Mouse (Mus musculus): ENCODE measurements around the gene 2700097O09Rik. TPM values are rescaled to one million over a fixed set of nuclear protein-coding genes. Genes with fewer than 3 reads are reported as not detected.

The 2700097O09Rik gene
- polyA plus RNA-seq, 1 experiment from 2014 or later, result 33.0 TPM

GRCm38 (mm10) chr12:55053267-55053666 lies 26.6 kb downstream of the 2700097O09Rik start:
- no peak overlapping the region for H3K9ac ChIP-seq (ENCODE audit: low read depth, low read length)
- H3K4me2 ChIP-seq (replicated peaks; ENCODE audit: low read depth, low read length), result no peak overlapping the region
- H3K36me3 ChIP-seq (ENCODE audit: control insufficient read depth, insufficient read depth, low read length), result no peaks in the 10 kb centered on the region
- no peak overlapping the region for H3K4me3 ChIP-seq (ENCODE audit: low read depth, low read length)
- H3K27me3 ChIP-seq (ENCODE audit: control insufficient read depth, insufficient read depth, low read length), result no peaks in the 10 kb centered on the region
- WGBS, result 91% methylated on average over 7 of the region's 7 CpGs
- DNase-seq (ENCODE audit: low spot score), result no peak
- no peak for ATAC-seq (ENCODE audit: low FRiP score)
- no peaks in the 10 kb centered on the region for H3K9me3 ChIP-seq (ENCODE audit: control insufficient read depth, low read length)
- H3K4me1 ChIP-seq (replicated peaks; ENCODE audit: control insufficient read depth, insufficient read depth, low read length), result no peaks in the 10 kb centered on the region
- H3K27ac ChIP-seq (ENCODE audit: low read depth, low read length), result no peak overlapping the region

DNA sequence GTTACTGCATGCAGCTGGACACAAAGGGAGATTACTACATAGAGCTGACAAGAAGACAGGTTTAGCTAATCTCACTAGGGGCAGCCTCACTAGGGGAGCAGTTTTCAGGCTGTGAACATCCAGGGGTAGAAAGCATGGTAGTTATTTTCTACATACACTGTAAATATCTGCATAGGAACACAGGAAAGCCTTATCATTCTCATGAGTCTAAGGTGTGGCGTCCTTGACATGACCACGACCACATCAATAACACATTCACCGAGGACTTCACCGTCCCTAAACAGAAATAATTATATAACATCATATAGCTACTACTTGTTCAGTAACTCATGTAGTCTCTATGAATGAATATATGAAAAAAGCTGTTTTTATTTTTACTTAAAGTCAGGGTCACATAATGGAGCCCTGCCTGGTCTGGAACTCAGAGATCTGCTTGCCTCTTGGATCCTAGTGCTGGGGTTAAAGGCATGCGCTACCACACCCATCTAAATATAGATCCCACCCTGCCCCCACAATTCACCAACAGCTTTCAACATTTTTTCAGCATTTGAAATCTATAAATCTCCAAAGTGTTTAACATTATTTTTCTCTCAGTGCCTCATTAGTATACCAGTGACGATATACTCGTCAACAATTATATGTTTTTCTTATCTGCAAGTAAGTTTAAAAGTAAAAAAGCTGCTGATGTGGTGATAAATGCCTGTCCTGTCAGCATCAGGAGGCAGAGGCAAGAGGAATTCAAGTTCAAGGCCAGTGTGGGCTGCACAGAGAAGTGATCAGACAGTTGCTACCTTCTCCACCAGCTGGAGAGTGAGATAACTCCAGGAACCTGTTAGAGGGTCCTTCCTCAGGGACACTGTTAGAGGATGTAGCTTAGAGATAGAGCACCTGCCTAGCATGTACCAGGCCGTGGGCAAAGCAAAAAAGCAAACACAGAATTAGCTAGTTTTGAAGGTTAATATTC lies 28.4 kb downstream of the 2700097O09Rik start:
- H3K36me3 ChIP-seq (ENCODE audit: control insufficient read depth, insufficient read depth, low read length), result no peaks in the 10 kb centered on the region

GRCm38 (mm10) chr12:55049731-55050353 lies 30.1 kb downstream of the 2700097O09Rik start:
- Histone ChIP-seq H3K27me3 (ENCODE audit: control insufficient read depth, insufficient read depth, low read length) (no peaks in the 10 kb centered on the region), H3K9ac (ENCODE audit: low read depth, low read length) (no peak overlapping the region), H3K9me3 (ENCODE audit: control insufficient read depth, low read length) (no peaks in the 10 kb centered on the region), H3K27ac (ENCODE audit: low read depth, low read length) (no peak overlapping the region), H3K4me2 (replicated peaks; ENCODE audit: low read depth, low read length) (no peak overlapping the region), H3K4me3 (ENCODE audit: low read depth, low read length) (no peak overlapping the region), H3K36me3 (ENCODE audit: control insufficient read depth, insufficient read depth, low read length) (no peaks in the 10 kb centered on the region), H3K4me1 (replicated peaks; ENCODE audit: control insufficient read depth, insufficient read depth, low read length) (no peaks in the 10 kb centered on the region)
- DNase-seq (ENCODE audit: low spot score) (no peak), ATAC-seq (ENCODE audit: low FRiP score) (no peak)
- WGBS, result 90% methylated on average over 8 of the region's 8 CpGs

More for the DNA sequence above, 28.4 kb downstream of the 2700097O09Rik start:
- DNase-seq (ENCODE audit: low spot score), result no peak
- Histone ChIP-seq H3K27me3 (ENCODE audit: control insufficient read depth, insufficient read depth, low read length) (no peaks in the 10 kb centered on the region), H3K9ac (ENCODE audit: low read depth, low read length) (no peak overlapping the region), H3K4me2 (replicated peaks; ENCODE audit: low read depth, low read length) (no peak overlapping the region), H3K27ac (ENCODE audit: low read depth, low read length) (no peak overlapping the region), H3K9me3 (ENCODE audit: control insufficient read depth, low read length) (no peaks in the 10 kb centered on the region), H3K4me1 (replicated peaks; ENCODE audit: control insufficient read depth, insufficient read depth, low read length) (no peaks in the 10 kb centered on the region), H3K4me3 (ENCODE audit: low read depth, low read length) (no peak overlapping the region)
- WGBS, result 89% methylated on average over 8 of the region's 8 CpGs
- ATAC-seq (ENCODE audit: low FRiP score), result no peak

GRCm38 (mm10) chr12:55041011-55041410 lies 38.9 kb downstream of the 2700097O09Rik start:
- Histone ChIP-seq H3K27me3 (ENCODE audit: control insufficient read depth, insufficient read depth, low read length) (no peaks in the 10 kb centered on the region), H3K27ac (ENCODE audit: low read depth, low read length) (no peak overlapping the region), H3K9me3 (ENCODE audit: control insufficient read depth, low read length) (no peaks in the 10 kb centered on the region), H3K9ac (ENCODE audit: low read depth, low read length) (no peak overlapping the region), H3K4me3 (ENCODE audit: low read depth, low read length) (no peak overlapping the region), H3K4me1 (replicated peaks; ENCODE audit: control insufficient read depth, insufficient read depth, low read length) (no peaks in the 10 kb centered on the region), H3K4me2 (replicated peaks; ENCODE audit: low read depth, low read length) (no peak overlapping the region), H3K36me3 (ENCODE audit: control insufficient read depth, insufficient read depth, low read length) (no peaks in the 10 kb centered on the region)
- no peak for DNase-seq (ENCODE audit: low spot score)
- no peak for ATAC-seq (ENCODE audit: low FRiP score)
- 81% methylated on average over 15 of the region's 15 CpGs for WGBS

DNA sequence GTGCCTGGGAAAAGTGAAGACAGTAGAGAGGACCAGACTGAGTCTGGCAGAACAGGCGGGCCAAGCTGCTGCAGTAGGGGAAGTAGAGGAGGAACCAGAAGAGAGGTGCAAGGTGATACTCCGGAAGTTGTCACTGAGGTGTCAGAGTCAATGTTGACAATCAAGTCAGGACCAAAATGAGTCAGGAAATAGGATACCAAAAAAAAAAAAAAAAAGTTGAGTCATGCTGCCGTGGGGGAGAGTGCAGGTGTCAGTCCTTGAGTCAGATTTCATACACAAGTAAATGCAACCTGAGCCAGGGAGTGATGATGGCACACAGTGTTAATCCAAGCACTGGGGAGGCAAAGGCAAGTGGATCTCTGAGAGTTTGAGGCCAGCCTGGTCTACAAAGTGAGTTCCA lies 52.8 kb downstream of the 2700097O09Rik start:
- DNase-seq (ENCODE audit: low spot score) (no peak), ATAC-seq (ENCODE audit: low FRiP score) (no peak)
- H3K4me3 ChIP-seq (ENCODE audit: low read depth, low read length), result no peak overlapping the region
- H3K27me3 ChIP-seq (ENCODE audit: control insufficient read depth, insufficient read depth, low read length), result no peaks in the 10 kb centered on the region
- H3K9me3 ChIP-seq (ENCODE audit: control insufficient read depth, low read length), result no peaks in the 10 kb centered on the region
- H3K36me3 ChIP-seq (ENCODE audit: control insufficient read depth, insufficient read depth, low read length), result no peaks in the 10 kb centered on the region
- 72% methylated on average over 3 of the region's 3 CpGs for WGBS
- H3K4me1 ChIP-seq (replicated peaks; ENCODE audit: control insufficient read depth, insufficient read depth, low read length), result no peaks in the 10 kb centered on the region
- H3K27ac ChIP-seq (ENCODE audit: low read depth, low read length), result no peak overlapping the region
- H3K4me2 ChIP-seq (replicated peaks; ENCODE audit: low read depth, low read length), result no peak overlapping the region
- no peak overlapping the region for H3K9ac ChIP-seq (ENCODE audit: low read depth, low read length)

DNA sequence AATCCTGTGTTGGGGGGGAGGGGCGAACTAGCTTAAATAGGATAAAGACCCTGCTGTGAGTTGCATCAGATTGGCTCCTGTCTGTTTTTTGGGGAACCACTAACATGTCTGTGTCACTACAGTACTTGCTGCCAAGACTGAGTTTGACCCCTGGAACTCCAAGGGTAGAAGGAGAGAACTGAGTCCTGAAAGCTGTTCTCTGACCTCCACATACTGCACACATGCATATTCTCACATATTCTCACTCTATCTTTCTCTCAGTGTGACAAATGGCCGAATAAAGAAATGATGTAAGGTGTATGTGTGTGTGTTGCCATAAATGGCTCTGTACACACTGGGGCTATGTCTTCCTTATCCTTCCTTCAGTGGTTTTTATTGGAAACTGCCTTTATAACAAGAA lies 56.6 kb downstream of the 2700097O09Rik start:
- no peaks in the 10 kb centered on the region for H3K4me1 ChIP-seq (replicated peaks; ENCODE audit: control insufficient read depth, insufficient read depth, low read length)
- no peak overlapping the region for H3K4me2 ChIP-seq (replicated peaks; ENCODE audit: low read depth, low read length)
- H3K36me3 ChIP-seq (ENCODE audit: control insufficient read depth, insufficient read depth, low read length), result no peaks in the 10 kb centered on the region
- H3K9ac ChIP-seq (ENCODE audit: low read depth, low read length), result no peak overlapping the region
- no peak for ATAC-seq (ENCODE audit: low FRiP score)
- no peaks in the 10 kb centered on the region for H3K9me3 ChIP-seq (ENCODE audit: control insufficient read depth, low read length)
- WGBS, result 73% methylated on average over 2 of the region's 2 CpGs
- H3K27ac ChIP-seq (ENCODE audit: low read depth, low read length), result no peak overlapping the region
- no peak for DNase-seq (ENCODE audit: low spot score)
- no peaks in the 10 kb centered on the region for H3K27me3 ChIP-seq (ENCODE audit: control insufficient read depth, insufficient read depth, low read length)
- H3K4me3 ChIP-seq (ENCODE audit: low read depth, low read length), result no peak overlapping the region

GRCm38 (mm10) chr12:55019421-55019877 lies 60.5 kb downstream of the 2700097O09Rik start:
- Histone ChIP-seq H3K27ac (ENCODE audit: low read depth, low read length) (no peak overlapping the region), H3K9ac (ENCODE audit: low read depth, low read length) (no peak overlapping the region), H3K4me2 (replicated peaks; ENCODE audit: low read depth, low read length) (no peak overlapping the region), H3K9me3 (ENCODE audit: control insufficient read depth, low read length) (no peaks in the 10 kb centered on the region), H3K36me3 (ENCODE audit: control insufficient read depth, insufficient read depth, low read length) (no peaks in the 10 kb centered on the region), H3K4me3 (ENCODE audit: low read depth, low read length) (no peak overlapping the region), H3K4me1 (replicated peaks; ENCODE audit: control insufficient read depth, insufficient read depth, low read length) (no peaks in the 10 kb centered on the region), H3K27me3 (ENCODE audit: control insufficient read depth, insufficient read depth, low read length) (no peaks in the 10 kb centered on the region)
- ATAC-seq (ENCODE audit: low FRiP score) (no peak), DNase-seq (ENCODE audit: low spot score) (no peak)
- 92% methylated on average over 7 of the region's 7 CpGs for WGBS

- ATAC-seq (ENCODE audit: low FRiP score), result no peak
- no peak for DNase-seq (ENCODE audit: low spot score)
- Histone ChIP-seq H3K9ac (ENCODE audit: low read depth, low read length) (no peak overlapping the region), H3K4me1 (replicated peaks; ENCODE audit: control insufficient read depth, insufficient read depth, low read length) (no peaks in the 10 kb centered on the region), H3K9me3 (ENCODE audit: control insufficient read depth, low read length) (no peaks in the 10 kb centered on the region), H3K36me3 (ENCODE audit: control insufficient read depth, insufficient read depth, low read length) (no peaks in the 10 kb centered on the region), H3K4me2 (replicated peaks; ENCODE audit: low read depth, low read length) (no peak overlapping the region), H3K4me3 (ENCODE audit: low read depth, low read length) (no peak overlapping the region), H3K27me3 (ENCODE audit: control insufficient read depth, insufficient read depth, low read length) (no peaks in the 10 kb centered on the region), H3K27ac (ENCODE audit: low read depth, low read length) (no peak overlapping the region)
- WGBS, result 67% methylated on average over 9 of the region's 9 CpGs
These were observed 62.7 kb downstream of the 2700097O09Rik start for GRCm38 (mm10) chr12:55017119-55017721.
